Mouse (Mus musculus): ENCODE data around the gene Grip1.

GRCm38 (mm10) chr10:119980032-119980431 lies 526.4 kb downstream of the Grip1 start:
- TF ChIP-seq CTCF (IDR thresholded peaks at IDR 0.05) (no peak), POLR2A (IDR thresholded peaks at IDR 0.05; ENCODE audit: insufficient read depth, low read depth, low read length) (no peak), EP300 (IDR thresholded peaks at IDR 0.05; ENCODE audit: insufficient read depth, low read depth, low read length) (no peak)
